Mouse (Mus musculus) MEL (cell line): ENCODE results near the gene Ctnna2. TPM values are rescaled to one million over a fixed set of nuclear protein-coding genes. Genes with fewer than 3 reads are reported as not detected.

Source experiments
- DNase-seq: peaks from one replicate; pipeline ENCODE4 v3.0.0; 2011; ENCODE audit warnings: low read depth, low spot score
- H3K27ac ChIP-seq: 2 replicates; pipeline ENCODE4 v1.5.1; 2012; ENCODE audit warnings: low read depth, mild to moderate bottlenecking, control low read depth, low read length, moderate library complexity; ENCODE audit not compliant: control insufficient read depth
- H3K27me3 ChIP-seq, 2 experiments: fragments of 150-350 bp in 1 of 2; sonication (generic) in 1 of 2; 2 replicates each; pipeline ENCODE4 v1.6.1; 2012; ENCODE audit warnings: low read length in 2 of 2, mild to moderate bottlenecking in 2 of 2, improper control_type of control experiment in 1 of 2, moderate library complexity in 1 of 2; ENCODE audit not compliant: insufficient read depth in 2 of 2, control insufficient read depth in 1 of 2
- H3K36me3 ChIP-seq, 2 experiments: 2 replicates each; pipeline ENCODE4 v1.6.1; 2012 to 2014; ENCODE audit warnings: low read length in 2 of 2, improper control_type of control experiment in 1 of 2, inconsistent platforms in 1 of 2, mild to moderate bottlenecking in 1 of 2; ENCODE audit not compliant: insufficient read depth in 2 of 2, control insufficient read depth in 1 of 2
- H3K4me1 ChIP-seq, 2 experiments: fragments of 150-350 bp in 1 of 2; sonication (generic) in 1 of 2; 2 replicates each; pipeline ENCODE4 v1.6.1; 2012; ENCODE audit warnings: low read length in 2 of 2, improper control_type of control experiment in 1 of 2, mild to moderate bottlenecking in 1 of 2; ENCODE audit not compliant: insufficient read depth in 2 of 2, control insufficient read depth in 1 of 2
- H3K4me3 ChIP-seq, 2 experiments: fragments of 150-350 bp in 1 of 2; sonication (generic) in 1 of 2; 2 replicates each; pipeline ENCODE4 v1.5.1; 2012; ENCODE audit warnings: low read depth in 2 of 2, low read length in 2 of 2, mild to moderate bottlenecking in 2 of 2, moderate library complexity in 2 of 2, control low read depth in 1 of 2, improper control_type of control experiment in 1 of 2; ENCODE audit not compliant: control insufficient read depth in 1 of 2, insufficient read depth in 1 of 2
- H3K79me2 ChIP-seq: 2 replicates; pipeline ENCODE4 v1.6.1; 2012; ENCODE audit warnings: mild to moderate bottlenecking, low read length, moderate library complexity; ENCODE audit not compliant: control insufficient read depth, poor library complexity, insufficient read depth
- H3K9ac ChIP-seq: 2 replicates; pipeline ENCODE4 v1.6.1; 2012; ENCODE audit warnings: low read depth, mild to moderate bottlenecking, control low read depth, low read length, moderate library complexity; ENCODE audit not compliant: control insufficient read depth, poor library complexity, severe bottlenecking
- H3K9me3 ChIP-seq: fragments of 150-350 bp; sonication (generic); replicated peaks from 2 replicates; pipeline ENCODE4 v1.6.1; 2012; ENCODE audit warnings: mild to moderate bottlenecking, low read length, improper control_type of control experiment, moderate library complexity; ENCODE audit not compliant: insufficient read depth
- CHD1 ChIP-seq: IDR thresholded peaks from 2 replicates; pipeline ENCODE4 v1.6.1; 2012; ENCODE audit warnings: low read depth, mild to moderate bottlenecking, inconsistent platforms, low read length, improper control_type of control experiment
- E2F4 ChIP-seq: IDR thresholded peaks from 2 replicates; pipeline ENCODE4 v1.6.1; 2011; ENCODE audit warnings: low read depth, low read length, improper control_type of control experiment, borderline replicate concordance
- ELF1 ChIP-seq: IDR thresholded peaks from 2 replicates; pipeline ENCODE4 v1.6.1; 2014; ENCODE audit warnings: low read depth, mild to moderate bottlenecking, inconsistent platforms, low read length, improper control_type of control experiment, moderate library complexity
- ETS1 ChIP-seq: IDR thresholded peaks from 2 replicates; pipeline ENCODE4 v1.6.1; 2012; ENCODE audit warnings: low read depth, mild to moderate bottlenecking, inconsistent platforms, low read length, improper control_type of control experiment, moderate library complexity
- HCFC1 ChIP-seq: IDR thresholded peaks from 2 replicates; pipeline ENCODE4 v1.6.1; 2012; ENCODE audit warnings: low read depth, mild to moderate bottlenecking, inconsistent platforms, low read length, improper control_type of control experiment, moderate library complexity
- JUND ChIP-seq: IDR thresholded peaks from 2 replicates; pipeline ENCODE4 v1.6.1; 2011; ENCODE audit warnings: low read depth, mild to moderate bottlenecking, improper control_type of control experiment, low read length
- KAT2A ChIP-seq: conservative IDR thresholded peaks from 2 replicates; pipeline ENCODE4 v1.6.1; 2012; ENCODE audit warnings: low read depth, low read length, improper control_type of control experiment, inconsistent platforms
- MAX ChIP-seq: IDR thresholded peaks from 2 replicates; pipeline ENCODE4 v1.6.1; 2011; ENCODE audit warnings: low read length, improper control_type of control experiment
- MEF2A ChIP-seq: IDR thresholded peaks from 2 replicates; pipeline ENCODE4 v1.6.1; 2014; ENCODE audit warnings: low read depth, mild to moderate bottlenecking, inconsistent platforms, low read length, improper control_type of control experiment; ENCODE audit not compliant: poor library complexity, insufficient replicate concordance, severe bottlenecking; ENCODE audit errors: extremely low read depth
- MYB ChIP-seq: IDR thresholded peaks from 2 replicates; pipeline ENCODE4 v1.6.1; 2011; ENCODE audit warnings: mild to moderate bottlenecking, low read depth, low read length, improper control_type of control experiment
- MYC ChIP-seq: IDR thresholded peaks from 2 replicates; pipeline ENCODE4 v1.6.1; 2011; ENCODE audit warnings: low read depth, mild to moderate bottlenecking, low read length, improper control_type of control experiment, moderate library complexity
- NELFE ChIP-seq: IDR thresholded peaks from 2 replicates; pipeline ENCODE4 v1.6.1; 2011; ENCODE audit warnings: low read depth, low read length, improper control_type of control experiment
- NRF1 ChIP-seq: IDR thresholded peaks from 2 replicates; pipeline ENCODE4 v1.6.1; 2014; ENCODE audit warnings: low read depth, mild to moderate bottlenecking, inconsistent platforms, low read length, improper control_type of control experiment, moderate library complexity; ENCODE audit not compliant: poor library complexity, insufficient read depth, severe bottlenecking
- POLR2AphosphoS2 ChIP-seq: IDR thresholded peaks from 2 replicates; pipeline ENCODE4 v1.6.1; 2011; ENCODE audit warnings: low read length, improper control_type of control experiment
- RAD21 ChIP-seq: IDR thresholded peaks from 2 replicates; pipeline ENCODE4 v1.6.1; 2011; ENCODE audit warnings: mild to moderate bottlenecking, low read depth, low read length, improper control_type of control experiment
- RCOR1 ChIP-seq: IDR thresholded peaks from 2 replicates; pipeline ENCODE4 v1.6.1; 2012; ENCODE audit warnings: low read depth, mild to moderate bottlenecking, inconsistent platforms, low read length, improper control_type of control experiment
- SIN3A ChIP-seq: IDR thresholded peaks from 2 replicates; pipeline ENCODE4 v1.6.1; 2012; ENCODE audit warnings: low read length, improper control_type of control experiment, inconsistent platforms
- TAL1 ChIP-seq: IDR thresholded peaks from 2 replicates; pipeline ENCODE4 v1.6.1; 2012; ENCODE audit warnings: mild to moderate bottlenecking, inconsistent platforms, low read length, moderate library complexity, mixed read lengths
- UBTF ChIP-seq: IDR thresholded peaks from 2 replicates; pipeline ENCODE4 v1.6.1; 2012; ENCODE audit warnings: low read depth, mild to moderate bottlenecking, inconsistent platforms, low read length, improper control_type of control experiment, moderate library complexity, borderline replicate concordance; ENCODE audit not compliant: insufficient read depth
- USF2 ChIP-seq, 2 experiments: IDR thresholded peaks; 2 replicates each; pipeline ENCODE4 v1.6.1; 2011 to 2012; ENCODE audit warnings: improper control_type of control experiment in 2 of 2, low read length in 2 of 2, borderline replicate concordance in 1 of 2, inconsistent platforms in 1 of 2, low read depth in 1 of 2, mild to moderate bottlenecking in 1 of 2; ENCODE audit not compliant: insufficient read depth in 1 of 2
- ZKSCAN1 ChIP-seq: IDR thresholded peaks from 2 replicates; pipeline ENCODE4 v1.6.1; 2012; ENCODE audit warnings: low read depth, mild to moderate bottlenecking, inconsistent platforms, low read length, improper control_type of control experiment, moderate library complexity
- ZNF384 ChIP-seq: IDR thresholded peaks from 2 replicates; pipeline ENCODE4 v1.6.1; 2012; ENCODE audit warnings: low read depth, mild to moderate bottlenecking, inconsistent platforms, low read length, improper control_type of control experiment
- polyA plus RNA-seq, 2 experiments: library from polyadenylated mRNA; stranded (reverse) in 1 of 2; unstranded in 1 of 2; fragments of >175 nt in 1 of 2; fragments of >200 nt in 1 of 2; gene quantifications; 2 replicates each; pipeline versions ENCODE4 v1.2.1 to v1.2.4; 2012; ENCODE audit warnings: low replicate concordance in 2 of 2, low read depth in 1 of 2; ENCODE audit not compliant: insufficient read length in 2 of 2, insufficient read depth in 1 of 2, missing spikeins in 1 of 2
- total RNA-seq: library from RNA; depleted of rRNA; stranded (reverse); fragments of 300-350 nt; gene quantifications from 2 replicates; pipeline ENCODE4 v1.2.3, GENCODE M21; 2012

Ctnna2 gene
- total and polyA plus RNA-seq, 3 experiments, result not detected

- TF ChIP-seq POLR2AphosphoS2 (no peak), KAT2A (no peak), ZKSCAN1 (no peak), JUND (no peak), TAL1 (no peak), E2F4 (no peak), CHD1 (no peak), NRF1 (no peak), MEF2A (no peak), RAD21 (no peak), MAX (no peak), USF2 (IDR thresholded peaks at IDR 0.05; ENCODE audit: borderline replicate concordance in 1 of 2, insufficient read depth in 1 of 2, low read depth in 1 of 2, low read length in 2 of 2) (no peak), SIN3A (no peak), HCFC1 (no peak), NELFE (no peak), MYC (no peak), MYB (no peak), ZNF384 (no peak), RCOR1 (no peak), ELF1 (no peak)
- TF ChIP-seq, all 39 proteins: peak for 0
- H3K27ac ChIP-seq, result no peak overlapping the region
- H3K9ac ChIP-seq, result no peak overlapping the region
- no peak overlapping the region for H3K4me3 ChIP-seq
- no peaks in the 10 kb centered on the region for H3K36me3 ChIP-seq
- H3K79me2 ChIP-seq, result no peaks in the 10 kb centered on the region
- H3K4me1 ChIP-seq, result no peaks in the 10 kb centered on the region
- DNase-seq, result no peak
- H3K9me3 ChIP-seq, result no peaks in the 10 kb centered on the region
- no peaks in the 10 kb centered on the region for H3K27me3 ChIP-seq
These were observed 549.1 kb downstream of the Ctnna2 start for GRCm38 (mm10) chr6:77430381-77430780.

DNA sequence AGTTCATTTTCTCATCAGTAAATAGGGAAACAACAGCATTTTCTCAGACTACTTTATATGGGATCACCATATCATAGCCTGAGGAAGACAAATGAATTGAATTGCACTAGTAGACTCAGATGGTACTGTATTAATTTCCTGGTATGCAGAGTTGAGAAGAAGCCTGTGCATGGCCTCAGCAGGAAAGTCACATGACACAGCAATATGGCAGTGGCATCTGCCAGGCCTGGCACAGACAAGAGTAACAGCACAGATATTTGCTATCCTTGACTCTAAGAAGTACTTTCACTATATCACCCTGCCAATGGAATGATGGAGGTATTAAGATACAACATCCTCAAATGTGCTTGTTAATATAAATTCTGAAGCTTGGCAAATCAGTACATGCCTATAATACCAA lies 553.8 kb downstream of the Ctnna2 start:
- Histone ChIP-seq H3K36me3 (no peaks in the 10 kb centered on the region), H3K9ac (no peak overlapping the region), H3K27me3 (no peaks in the 10 kb centered on the region), H3K27ac (no peak overlapping the region), H3K79me2 (no peaks in the 10 kb centered on the region), H3K4me3 (no peak overlapping the region), H3K4me1 (no peaks in the 10 kb centered on the region), H3K9me3 (no peaks in the 10 kb centered on the region)
- DNase-seq, result no peak
- TF ChIP-seq UBTF (no peak), ETS1 (no peak), NELFE (no peak)
